Mouse (Mus musculus): Measurements from ENCODE around the gene Spata45. TPM values are rescaled to one million over a fixed set of nuclear protein-coding genes. Genes with fewer than 3 reads are reported as not detected.
"Not testable (repeated sequence)": the region's sequence is repeated elsewhere in the genome, so short reads cannot be mapped to it uniquely, and the experiment has no call there.

Gene Spata45
- polyA plus RNA-seq, 1 experiment: not detected

GRCm38 (mm10) chr1:191008707-191009106, 27.7 kb upstream of the Spata45 start:
- Histone ChIP-seq H3K36me3 (ENCODE audit: control insufficient read depth, insufficient read depth, low read length) (peaks cover 6% of the 10 kb centered on the region), H3K4me1 (ENCODE audit: control insufficient read depth, insufficient read depth, low read length) (no peaks in the 10 kb centered on the region), H3K27ac (ENCODE audit: insufficient read depth, low read depth, low read length) (no peak overlapping the region), H3K27me3 (replicated peaks; ENCODE audit: control insufficient read depth, insufficient read depth, low read length) (no peaks in the 10 kb centered on the region), H3K4me3 (ENCODE audit: insufficient read depth, low read depth, low read length) (no peak overlapping the region)
- WGBS: 97% methylated on average over 5 of the region's 5 CpGs
- peak; percentile 40 for TF ChIP-seq CTCF (conservative IDR thresholded peaks at IDR 0.05; ENCODE audit: insufficient read depth, insufficient read length, low read depth, low read length)
- TF ChIP-seq POLR2A (IDR thresholded peaks at IDR 0.05; ENCODE audit: low read depth, low read length): no peak
- DNase-seq: peak; percentile 6

- Histone ChIP-seq H3K4me1 (ENCODE audit: control insufficient read depth, insufficient read depth, low read length) (no peaks in the 10 kb centered on the region), H3K27ac (ENCODE audit: insufficient read depth, low read depth, low read length) (no peak overlapping the region), H3K4me3 (ENCODE audit: insufficient read depth, low read depth, low read length) (no peak overlapping the region), H3K36me3 (ENCODE audit: control insufficient read depth, insufficient read depth, low read length) (0 out of 2 replicates have a peak, but pooled peaks cover 1% of the 10 kb centered on the region), H3K27me3 (replicated peaks; ENCODE audit: control insufficient read depth, insufficient read depth, low read length) (no peaks in the 10 kb centered on the region)
- WGBS: 92% methylated on average over 3 of the region's 3 CpGs
- TF ChIP-seq CTCF (conservative IDR thresholded peaks at IDR 0.05; ENCODE audit: insufficient read depth, insufficient read length, low read depth, low read length) (no peak), POLR2A (IDR thresholded peaks at IDR 0.05; ENCODE audit: low read depth, low read length) (no peak)
- DNase-seq: no peak
Measured at GRCm38 (mm10) chr1:191014271-191014670, 22.2 kb upstream of the Spata45 start.

DNA sequence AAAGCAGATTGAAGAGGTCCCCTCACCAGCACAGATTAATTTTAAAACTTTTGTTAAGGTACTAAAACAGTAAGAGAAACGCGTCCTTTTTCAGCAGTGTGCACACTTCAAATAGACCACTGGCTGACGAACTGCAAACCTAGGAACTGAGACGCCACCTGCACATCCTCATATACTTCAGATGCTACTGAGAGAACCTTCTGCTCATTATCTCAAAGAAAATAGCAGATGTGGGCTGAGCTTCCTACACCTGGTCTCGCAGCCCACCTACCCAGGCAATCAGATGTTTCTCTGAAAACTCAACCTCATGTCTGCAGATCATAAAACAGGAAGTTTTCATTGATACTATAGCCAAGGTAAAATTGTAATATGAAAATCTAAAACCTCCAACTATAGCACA, 16.6 kb upstream of the Spata45 start:
- no peak for TF ChIP-seq CTCF (conservative IDR thresholded peaks at IDR 0.05; ENCODE audit: insufficient read depth, insufficient read length, low read depth, low read length)
- TF ChIP-seq POLR2A (IDR thresholded peaks at IDR 0.05; ENCODE audit: low read depth, low read length): no peak
- H3K4me1 ChIP-seq (ENCODE audit: control insufficient read depth, insufficient read depth, low read length): no peaks in the 10 kb centered on the region
- H3K27ac ChIP-seq (ENCODE audit: insufficient read depth, low read depth, low read length): no peak overlapping the region
- 93% methylated on average over 5 of the region's 5 CpGs for WGBS
- H3K27me3 ChIP-seq (replicated peaks; ENCODE audit: control insufficient read depth, insufficient read depth, low read length): no peaks in the 10 kb centered on the region
- no peak for DNase-seq
- H3K36me3 ChIP-seq (ENCODE audit: control insufficient read depth, insufficient read depth, low read length): no peaks in the 10 kb centered on the region; the same call in 1 of the 2 replicates
- H3K4me3 ChIP-seq (ENCODE audit: insufficient read depth, low read depth, low read length): no peak overlapping the region

DNA sequence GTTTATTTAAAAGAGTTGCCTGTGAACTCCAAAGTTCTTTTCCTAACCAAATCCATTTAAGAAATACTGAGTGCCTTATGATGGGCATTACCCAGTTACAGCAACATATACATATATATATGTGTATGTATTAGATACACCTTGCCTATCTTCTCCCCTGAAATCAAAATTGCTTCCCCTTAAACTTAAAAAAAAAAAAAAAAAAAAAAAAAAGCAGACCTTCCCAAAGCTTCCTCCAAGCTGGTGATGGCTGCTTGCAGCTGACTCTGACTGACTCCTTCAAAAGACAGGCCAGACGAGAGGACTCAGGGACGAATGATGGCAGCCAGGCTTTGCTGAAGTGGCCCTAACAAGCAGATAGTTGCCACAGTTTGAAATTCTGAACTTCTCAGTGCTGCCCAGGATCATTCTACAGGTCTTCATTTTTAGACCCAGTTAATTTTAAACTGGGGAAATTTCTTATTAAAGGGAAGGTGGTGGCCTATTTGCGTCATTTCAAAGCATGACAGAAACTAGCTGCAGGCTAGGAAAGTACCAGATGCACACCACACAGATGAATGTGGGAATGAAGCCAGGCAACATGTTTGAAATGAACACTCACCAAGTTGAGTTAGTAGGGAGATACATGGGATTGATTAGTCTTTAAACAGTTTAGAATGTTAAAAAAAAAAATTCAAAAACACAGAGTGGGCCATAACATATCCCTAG, 16.1 kb upstream of the Spata45 start:
- Histone ChIP-seq H3K4me1 (ENCODE audit: control insufficient read depth, insufficient read depth, low read length) (no peaks in the 10 kb centered on the region; the same call in 1 of the 2 replicates), H3K36me3 (ENCODE audit: control insufficient read depth, insufficient read depth, low read length) (no peaks in the 10 kb centered on the region; the same call in 1 of the 2 replicates), H3K27me3 (replicated peaks; ENCODE audit: control insufficient read depth, insufficient read depth, low read length) (no peaks in the 10 kb centered on the region), H3K27ac (ENCODE audit: insufficient read depth, low read depth, low read length) (no peak overlapping the region), H3K4me3 (ENCODE audit: insufficient read depth, low read depth, low read length) (no peak overlapping the region)
- peak; percentile 61 for DNase-seq
- 80% methylated on average over 3 of the region's 3 CpGs for WGBS
- TF ChIP-seq CTCF (conservative IDR thresholded peaks at IDR 0.05; ENCODE audit: insufficient read depth, insufficient read length, low read depth, low read length) (no peak), POLR2A (IDR thresholded peaks at IDR 0.05; ENCODE audit: low read depth, low read length) (no peak)

DNA sequence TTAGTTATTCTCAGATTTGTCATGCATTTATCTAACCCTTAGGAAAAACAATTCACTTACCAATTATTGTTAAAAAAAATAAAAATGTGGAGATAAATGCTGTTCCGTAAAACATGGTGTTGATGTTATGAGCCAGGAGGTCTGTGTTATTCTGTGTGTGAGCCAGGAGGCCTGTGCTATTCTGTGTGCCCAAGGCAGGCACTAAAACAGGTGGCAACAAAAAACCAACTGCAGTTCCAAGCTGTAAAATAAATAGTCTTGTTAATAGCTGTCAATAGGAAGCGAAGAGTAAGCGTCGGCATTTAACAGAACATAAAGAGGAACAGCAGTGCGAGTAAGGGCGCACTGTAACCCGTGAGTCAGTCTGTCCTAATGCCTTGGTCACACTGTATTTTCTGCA, 15.4 kb upstream of the Spata45 start:
- WGBS: 82% methylated on average over 7 of the region's 7 CpGs
- no peak overlapping the region for H3K4me3 ChIP-seq (ENCODE audit: insufficient read depth, low read depth, low read length)
- DNase-seq: peak; percentile 13
- no peaks in the 10 kb centered on the region for H3K27me3 ChIP-seq (replicated peaks; ENCODE audit: control insufficient read depth, insufficient read depth, low read length)
- no peaks in the 10 kb centered on the region; the same call in 1 of the 2 replicates for H3K4me1 ChIP-seq (ENCODE audit: control insufficient read depth, insufficient read depth, low read length)
- H3K36me3 ChIP-seq (ENCODE audit: control insufficient read depth, insufficient read depth, low read length): no peaks in the 10 kb centered on the region; the same call in 1 of the 2 replicates
- H3K27ac ChIP-seq (ENCODE audit: insufficient read depth, low read depth, low read length): no peak overlapping the region
- TF ChIP-seq CTCF (conservative IDR thresholded peaks at IDR 0.05; ENCODE audit: insufficient read depth, insufficient read length, low read depth, low read length) (no peak), POLR2A (IDR thresholded peaks at IDR 0.05; ENCODE audit: low read depth, low read length) (no peak)

GRCm38 (mm10) chr1:191023140-191023539, 13.3 kb upstream of the Spata45 start:
- TF ChIP-seq CTCF (conservative IDR thresholded peaks at IDR 0.05; ENCODE audit: insufficient read depth, insufficient read length, low read depth, low read length) (no peak), POLR2A (IDR thresholded peaks at IDR 0.05; ENCODE audit: low read depth, low read length) (no peak)
- Histone ChIP-seq H3K27me3 (replicated peaks; ENCODE audit: control insufficient read depth, insufficient read depth, low read length) (no peaks in the 10 kb centered on the region), H3K4me1 (ENCODE audit: control insufficient read depth, insufficient read depth, low read length) (peaks cover 5% of the 10 kb centered on the region; the same call in 1 of the 2 replicates), H3K4me3 (ENCODE audit: insufficient read depth, low read depth, low read length) (no peak overlapping the region), H3K27ac (ENCODE audit: insufficient read depth, low read depth, low read length) (no peak overlapping the region), H3K36me3 (ENCODE audit: control insufficient read depth, insufficient read depth, low read length) (no peaks in the 10 kb centered on the region; the same call in 1 of the 2 replicates)
- WGBS: 72% methylated on average over 2 of the region's 2 CpGs
- no peak for DNase-seq

GRCm38 (mm10) chr1:191023806-191024205, 12.6 kb upstream of the Spata45 start:
- DNase-seq; H3K27ac ChIP-seq (ENCODE audit: insufficient read depth, low read depth, low read length); H3K4me3 ChIP-seq (ENCODE audit: insufficient read depth, low read depth, low read length); H3K36me3 ChIP-seq (ENCODE audit: control insufficient read depth, insufficient read depth, low read length); H3K27me3 ChIP-seq (replicated peaks; ENCODE audit: control insufficient read depth, insufficient read depth, low read length); H3K4me1 ChIP-seq (ENCODE audit: control insufficient read depth, insufficient read depth, low read length): not testable (repeated sequence)
- 87% methylated on average over 6 of the region's 6 CpGs for WGBS

Data from kidney, adult 2 months (tissue).